Mouse (Mus musculus): ENCODE measurements around the gene Gm10642.

Gene Gm10642

GRCm38 (mm10) chr9:70656130-70657007 lies at the start of gene Gm10642:
Gene Gm10642 (plus strand): TSS chr9:70656251.
- peak; percentile 76 to 90 for DNase-seq

DNA sequence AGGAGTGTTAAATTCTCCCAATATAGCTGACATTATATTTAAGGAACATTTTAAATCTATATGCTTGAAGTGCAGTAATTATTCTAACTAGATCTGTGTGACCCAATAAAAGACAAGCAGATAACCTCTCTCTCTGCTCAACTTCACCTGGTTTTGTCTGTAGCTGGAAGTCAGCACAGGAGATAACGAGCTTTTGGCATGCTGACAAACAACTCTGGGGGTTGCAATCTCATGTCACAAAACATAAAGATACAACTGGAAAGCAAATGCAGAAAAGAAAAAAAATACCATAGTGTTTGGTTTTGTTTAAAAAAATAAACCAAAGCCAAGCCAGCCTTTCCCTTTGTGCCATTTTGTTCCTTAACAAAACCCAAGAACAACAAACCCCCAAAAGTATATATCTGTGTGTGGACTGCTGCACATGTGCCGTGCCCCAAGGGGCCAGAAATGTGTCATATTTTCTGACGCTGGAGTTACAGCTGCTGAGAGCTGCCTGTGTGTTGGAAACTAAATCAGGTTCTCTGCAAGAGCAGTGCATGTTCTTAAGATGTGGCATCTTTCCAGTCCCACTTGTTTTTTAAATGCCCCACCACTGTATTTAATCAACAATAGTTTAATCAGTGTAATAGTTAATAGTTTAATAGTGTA lies 44.9 kb upstream of the Gm10642 start:
- no peak for DNase-seq

GRCm38 (mm10) chr9:70629711-70630110 lies 26.3 kb upstream of the Gm10642 start:
- no peak for DNase-seq

- DNase-seq: no peak
Observed at GRCm38 (mm10) chr9:70631665-70632064, 24.4 kb upstream of the Gm10642 start.

- no peak for DNase-seq
Observed at GRCm38 (mm10) chr9:70636748-70637147, 19.3 kb upstream of the Gm10642 start.

DNA sequence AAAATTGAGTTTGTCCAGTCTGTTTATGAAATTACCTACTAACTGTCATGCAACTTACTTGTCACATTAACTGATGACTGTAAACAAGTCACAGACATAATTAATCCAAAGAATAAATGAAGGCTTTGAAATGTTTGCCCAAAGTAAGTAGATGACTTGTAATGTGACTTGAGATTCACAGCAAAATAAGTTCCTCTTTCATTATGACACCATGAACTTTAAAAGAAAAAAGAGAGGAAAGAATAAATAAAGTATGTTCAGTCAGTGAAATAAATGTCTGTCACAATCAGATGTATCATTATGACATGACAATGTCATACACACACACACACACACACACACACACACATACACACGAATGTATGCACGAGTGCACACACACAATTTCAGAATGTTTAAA lies 5.8 kb upstream of the Gm10642 start:
- no peak for DNase-seq

DNA sequence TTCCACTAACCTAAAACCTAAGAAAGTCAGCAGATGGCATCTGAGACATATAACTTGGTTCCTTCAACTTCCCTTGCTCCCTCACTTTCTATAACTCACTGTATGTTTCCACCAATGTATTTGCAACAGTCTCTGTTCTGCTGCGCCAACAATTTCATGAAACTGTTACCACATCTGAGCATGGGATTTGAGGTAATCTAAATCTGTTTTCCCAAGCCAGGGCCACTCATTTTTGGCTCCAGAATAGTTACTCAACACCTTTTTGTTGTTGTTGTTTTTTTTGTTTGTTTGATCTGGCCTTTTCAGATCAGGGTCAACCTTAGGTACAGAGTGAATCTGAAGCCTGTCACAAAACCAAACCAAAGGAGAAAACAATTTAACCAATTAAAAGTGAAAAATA lies 5.1 kb upstream of the Gm10642 start:
- DNase-seq: no peak

GRCm38 (mm10) chr9:70652221-70652620 lies 3.8 kb upstream of the Gm10642 start:
- no peak for DNase-seq

- DNase-seq: no peak
Observed at GRCm38 (mm10) chr9:70653875-70654274, 2.2 kb upstream of the Gm10642 start.

- no peak for DNase-seq
Observed at GRCm38 (mm10) chr9:70654496-70654895, 1.6 kb upstream of the Gm10642 start.

- no peak for DNase-seq
Observed at GRCm38 (mm10) chr9:70655764-70656129, 304 bp upstream of the Gm10642 start.

GRCm38 (mm10) chr9:70657013-70657967 lies 1.2 kb downstream of the Gm10642 start, which contains the start of gene Mindy2:
Gene Mindy2 (minus strand): TSS chr9:70657174.
- DNase-seq: peak; percentile 99

DNA sequence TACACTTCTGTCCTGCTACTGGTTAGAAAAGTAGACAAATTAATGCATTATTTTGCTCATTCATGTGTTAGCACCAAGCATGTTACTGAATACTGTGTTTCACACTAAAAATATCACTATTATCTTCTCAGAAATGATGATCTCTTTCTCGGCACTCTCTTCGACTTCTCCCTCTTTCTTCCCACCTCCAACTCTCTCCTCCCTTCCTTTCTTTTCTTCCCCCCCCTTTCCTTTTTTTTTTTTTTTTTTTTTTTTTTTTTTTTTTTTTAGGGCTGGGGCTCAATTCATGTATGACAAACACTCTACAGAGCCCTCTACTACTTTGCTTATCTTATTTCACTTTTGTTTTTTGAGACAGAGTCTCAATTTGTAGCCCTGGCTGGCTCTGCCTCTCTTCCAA lies 2.2 kb downstream of the Gm10642 start:
- DNase-seq: no peak

- no peak for DNase-seq
Observed at GRCm38 (mm10) chr9:70664847-70665246, 8.8 kb downstream of the Gm10642 start.

GRCm38 (mm10) chr9:70665372-70666145 lies 9.5 kb downstream of the Gm10642 start:
- no peak for DNase-seq

DNA sequence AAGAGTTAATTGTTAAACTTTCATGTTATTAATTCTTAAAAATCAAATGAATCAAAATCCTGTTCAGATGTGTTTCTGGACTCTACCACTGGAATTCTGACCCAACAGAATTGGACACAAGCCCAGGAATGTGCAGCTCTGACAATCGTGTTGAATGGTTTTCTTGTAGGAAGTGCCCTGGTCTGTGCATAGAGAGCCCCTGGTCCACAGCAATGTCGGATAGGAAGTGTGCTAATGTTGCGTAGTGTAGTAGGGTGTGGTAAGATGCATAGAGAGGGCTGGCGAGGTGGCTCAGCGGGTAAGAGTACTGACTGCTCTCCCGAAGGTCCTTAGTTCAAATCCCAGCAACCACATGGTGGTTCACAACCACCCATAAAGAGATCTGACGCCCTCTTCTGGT lies 10.8 kb downstream of the Gm10642 start:
- peak; percentile 50 to 58 for DNase-seq

- no peak for DNase-seq
Observed at GRCm38 (mm10) chr9:70668048-70668447, 12.0 kb downstream of the Gm10642 start.

GRCm38 (mm10) chr9:70669197-70669596 lies 13.1 kb downstream of the Gm10642 start:
- no peak for DNase-seq

DNA sequence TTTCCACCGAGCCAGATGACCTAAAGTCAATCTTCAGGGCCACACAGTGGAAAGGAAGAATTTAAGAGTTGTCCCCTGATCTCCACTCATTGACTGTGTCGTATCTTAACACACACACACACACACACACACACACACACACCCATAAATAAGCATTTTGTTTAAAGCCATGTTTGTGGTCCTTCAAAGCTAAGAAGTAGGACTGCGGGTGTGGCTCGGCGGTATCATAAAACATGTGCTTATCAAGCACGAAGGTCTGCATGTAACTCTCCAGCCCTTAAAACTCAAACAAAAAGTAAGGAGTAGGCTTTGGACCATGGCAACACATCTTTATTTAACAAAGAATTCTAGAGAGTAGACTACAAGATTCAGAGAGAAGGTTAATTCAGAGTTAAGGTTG lies 14.3 kb downstream of the Gm10642 start:
- DNase-seq: no peak

DNA sequence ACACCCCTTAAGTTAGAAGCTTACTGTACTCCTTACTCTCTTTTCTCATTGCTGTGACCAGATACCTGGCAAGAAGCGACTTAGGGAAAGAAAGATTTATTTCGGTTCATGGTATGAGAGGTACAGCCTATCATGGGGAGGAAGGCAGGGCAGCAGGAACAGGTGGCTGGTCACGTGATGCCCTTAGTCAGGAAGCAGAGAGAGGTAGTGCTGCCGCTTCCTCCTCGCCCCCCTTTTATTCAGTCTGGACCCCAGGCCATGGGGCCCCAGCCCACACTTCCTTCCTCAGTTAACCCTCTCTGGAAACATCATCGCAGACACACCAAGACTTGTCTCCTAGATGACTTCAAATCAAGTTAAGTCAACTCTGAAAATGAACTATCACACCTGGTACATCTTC lies 15.2 kb downstream of the Gm10642 start:
- no peak for DNase-seq

- DNase-seq: peak; percentile 50 to 53
Observed at GRCm38 (mm10) chr9:70671772-70672579, 15.9 kb downstream of the Gm10642 start.
